Mouse (Mus musculus) embryonic facial prominence, embryonic 10.5 days (tissue): ENCODE measurements at regions not wholly inside any gene's neighbourhood (a gene's known extent, or its start where the extent isn't known, plus 50 kb on each side); places are given as distances from the start of the nearest gene placed in this dataset.

Experiments used
- DNase-seq: peaks from one replicate; pipeline ENCODE4 v3.0.0-alpha.2; 2017; ENCODE audit warnings: low spot score
- H3K27ac ChIP-seq: fragments of 300-500 bp; sonication (generic); replicated peaks from 2 replicates; pipeline ENCODE4 v1.5.1; 2016; ENCODE audit warnings: mild to moderate bottlenecking
- H3K27me3 ChIP-seq: fragments of 300-500 bp; sonication (generic); replicated peaks from 2 replicates; pipeline ENCODE4 v1.6.1; 2016; ENCODE audit warnings: low read depth, mild to moderate bottlenecking; ENCODE audit not compliant: poor library complexity, severe bottlenecking
- H3K36me3 ChIP-seq: fragments of 300-500 bp; sonication (generic); replicated peaks from 2 replicates; pipeline ENCODE4 v1.6.1; 2016; ENCODE audit warnings: mild to moderate bottlenecking, moderate library complexity
- H3K4me1 ChIP-seq: fragments of 300-500 bp; sonication (generic); 2 replicates; pipeline ENCODE4 v1.6.1; 2016
- H3K4me3 ChIP-seq: fragments of 300-500 bp; sonication (generic); 2 replicates; pipeline ENCODE4 v1.5.1; 2016; ENCODE audit warnings: mild to moderate bottlenecking, moderate library complexity
- H3K9me3 ChIP-seq: fragments of 300-500 bp; sonication (generic); 2 replicates; pipeline ENCODE4 v1.6.1; 2016; ENCODE audit warnings: mild to moderate bottlenecking
- WGBS: fragments of 180-500 bp; shearing (Covaris S2); methylation state at CpG from one replicate; pipeline ENCODE4 v1.1.7; 2016; 5-methylcytosine and 5-hydroxymethylcytosine counted together

- no peak overlapping the region for H3K27ac ChIP-seq
- H3K4me1 ChIP-seq: no peaks in the 10 kb centered on the region
- WGBS: 94% methylated on average over 5 of the region's 5 CpGs
- no peaks in the 10 kb centered on the region for H3K36me3 ChIP-seq
- H3K9me3 ChIP-seq: peaks cover 3% of the 10 kb centered on the region; the same call in 1 of the 2 replicates
- no peak overlapping the region for H3K4me3 ChIP-seq
- DNase-seq: no peak
- no peaks in the 10 kb centered on the region for H3K27me3 ChIP-seq
Observed at GRCm38 (mm10) chr17:88379389-88379788, 61.1 kb upstream of the Foxn2 start.

- Histone ChIP-seq H3K27me3 (no peaks in the 10 kb centered on the region), H3K4me3 (no peak overlapping the region), H3K4me1 (no peaks in the 10 kb centered on the region), H3K27ac (no peak overlapping the region), H3K9me3 (peaks cover 3% of the 10 kb centered on the region; the same call in 1 of the 2 replicates), H3K36me3 (no peaks in the 10 kb centered on the region)
- WGBS: 59% methylated on average over 9 of the region's 9 CpGs
- no peak for DNase-seq
Observed at GRCm38 (mm10) chr17:88381106-88381505, 59.4 kb upstream of the Foxn2 start.

- DNase-seq: no peak
- Histone ChIP-seq H3K36me3 (no peaks in the 10 kb centered on the region), H3K4me3 (no peak overlapping the region), H3K9me3 (peaks cover 2% of the 10 kb centered on the region; the same call in 1 of the 2 replicates), H3K27me3 (no peaks in the 10 kb centered on the region), H3K4me1 (no peaks in the 10 kb centered on the region), H3K27ac (no peak overlapping the region)
- 81% methylated on average over 4 of the region's 4 CpGs for WGBS
Observed at GRCm38 (mm10) chr17:88383447-88383846, 57.1 kb upstream of the Foxn2 start.

- Histone ChIP-seq H3K27me3 (no peaks in the 10 kb centered on the region), H3K4me1 (no peaks in the 10 kb centered on the region), H3K27ac (no peak overlapping the region), H3K9me3 (no peaks in the 10 kb centered on the region), H3K4me3 (no peak overlapping the region), H3K36me3 (no peaks in the 10 kb centered on the region)
- WGBS: 77% methylated on average over 15 of the region's 15 CpGs
- no peak for DNase-seq
Observed at GRCm38 (mm10) chr17:88388441-88388951, 52.0 kb upstream of the Foxn2 start.

GRCm38 (mm10) chr17:88389668-88390461, 50.6 kb upstream of the Foxn2 start:
- 71% methylated on average over 14 of the region's 14 CpGs for WGBS
- H3K4me3 ChIP-seq: no peak overlapping the region
- no peaks in the 10 kb centered on the region for H3K36me3 ChIP-seq
- no peak overlapping the region for H3K27ac ChIP-seq
- no peaks in the 10 kb centered on the region for H3K4me1 ChIP-seq
- H3K9me3 ChIP-seq: no peaks in the 10 kb centered on the region
- H3K27me3 ChIP-seq: no peaks in the 10 kb centered on the region
- DNase-seq: no peak
